Mouse (Mus musculus) testis, adult 2 months (tissue): ENCODE measurements around the gene Gbp9.

Experiments used
- CTCF ChIP-seq: fragments of 200-500 bp; IDR thresholded peaks from 2 replicates; pipeline ENCODE4 v1.5.1; 2012; ENCODE audit warnings: low read depth, mild to moderate bottlenecking, inconsistent platforms, low read length, moderate library complexity; ENCODE audit not compliant: control insufficient read depth, insufficient read depth, insufficient replicate concordance
- POLR2A ChIP-seq: fragments of 200-500 bp; IDR thresholded peaks from 2 replicates; pipeline ENCODE4 v1.6.1; 2012; ENCODE audit warnings: low read depth, mild to moderate bottlenecking, inconsistent platforms, low read length, moderate library complexity; ENCODE audit not compliant: control insufficient read depth

DNA sequence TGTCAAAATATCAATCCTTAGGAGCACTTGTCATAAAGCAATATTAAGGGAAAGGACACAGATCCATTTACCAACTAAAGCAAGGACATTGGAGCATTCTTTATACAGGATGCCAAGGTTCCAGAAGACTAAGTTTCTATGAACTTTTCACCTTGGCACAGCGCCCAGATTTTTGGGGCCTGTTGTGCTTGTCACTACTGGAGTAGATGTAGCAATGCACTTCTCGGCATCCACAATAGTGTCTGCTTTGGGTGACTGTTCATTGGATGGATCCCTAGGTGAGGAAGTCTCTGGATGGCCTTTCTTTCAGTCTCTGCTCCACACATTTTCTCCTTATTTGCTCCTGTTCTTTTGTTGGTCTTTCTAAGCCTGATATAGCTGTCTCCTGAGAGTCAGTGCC lies 107.0 kb downstream of the Gbp9 start:
- TF ChIP-seq CTCF (no peak), POLR2A (no peak)
